Mouse (Mus musculus): ENCODE results near the gene Hfm1. TPM values are rescaled to one million over a fixed set of nuclear protein-coding genes. Genes with fewer than 3 reads are reported as not detected.

Gene Hfm1
- total RNA-seq (2012; rRNA removed) = 0.58 and 1.2 TPM in 2 replicates

DNA sequence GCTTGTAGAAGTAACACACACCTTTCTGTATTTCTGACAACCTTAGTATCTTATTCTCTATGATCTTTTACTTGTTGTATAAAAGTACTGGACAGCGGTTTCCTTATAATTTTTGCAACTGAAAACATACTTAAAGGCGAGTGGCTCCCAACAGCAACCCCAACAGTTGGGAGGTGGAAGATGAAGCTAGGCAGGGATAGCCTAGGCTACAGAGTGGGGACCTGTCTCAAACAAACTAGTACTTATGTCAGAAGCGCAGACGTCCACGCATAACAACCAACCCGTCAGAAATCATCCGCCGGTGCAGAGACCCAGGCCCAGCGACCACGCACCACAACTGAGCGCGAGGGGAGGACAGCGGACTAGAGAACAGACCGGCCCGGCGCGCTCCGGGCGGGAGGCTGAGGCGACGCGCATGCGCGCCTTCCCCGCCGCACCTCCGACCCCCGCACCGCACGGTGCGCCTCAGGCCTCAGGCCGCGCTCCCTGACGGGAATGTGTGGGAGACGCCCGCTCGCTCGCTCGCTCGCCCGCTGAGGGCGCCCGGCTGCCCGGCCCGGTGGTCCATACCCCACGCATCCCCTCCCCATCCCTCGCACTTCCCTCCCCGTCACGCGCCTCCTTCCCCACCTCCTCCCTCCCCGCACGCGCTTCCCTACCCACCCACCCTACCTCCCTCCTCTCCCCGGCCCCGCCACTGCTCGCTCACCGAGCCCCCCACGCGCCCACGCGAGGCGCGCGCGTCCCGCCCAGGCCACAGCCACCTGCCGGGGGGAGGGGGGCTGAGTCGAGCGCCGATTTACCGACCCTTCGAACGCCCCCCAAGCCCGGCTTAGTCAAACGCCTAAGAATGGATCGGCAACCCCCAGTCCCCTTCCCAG lies at the start of gene Hfm1:
Hfm1 (minus strand) TSS at position 834 of the 881 bp plus-strand sequence.
- in situ Hi-C loops (cut with MboI; ENCODE audit: low sequenced_read_pairs in 2 of 2, unreplicated experiment in 2 of 2) = no loop called here
- no peaks in the 10 kb centered on the region for H3K36me3 ChIP-seq (ENCODE audit: control insufficient read depth, insufficient read depth, low read length, poor library complexity, severe bottlenecking)
- TF ChIP-seq ZNF384 (IDR thresholded peaks at IDR 0.05; ENCODE audit: low read depth, low read length) (no peak), CHD2 (IDR thresholded peaks at IDR 0.05; ENCODE audit: low read depth, low read length) (no peak), HCFC1 (IDR thresholded peaks at IDR 0.05; ENCODE audit: borderline replicate concordance, insufficient read depth, low read length) (peak; percentile 31; the same call in 1 of the 2 replicates), ZC3H11A (IDR thresholded peaks at IDR 0.05; ENCODE audit: borderline replicate concordance, low read depth, low read length) (no peak), MAFK (IDR thresholded peaks at IDR 0.05; ENCODE audit: insufficient read depth, low read depth, low read length) (no peak)
- peak; percentile 41 for DNase-seq (ENCODE audit: low read depth, low spot score)
- H3K4me3 ChIP-seq (ENCODE audit: insufficient read depth in 1 of 2, low read depth in 1 of 2, low read length in 2 of 2, poor library complexity in 1 of 2, severe bottlenecking in 1 of 2) = peak within 1 kb of the TSS; percentile 80 to 92
- H3K4me1 ChIP-seq (ENCODE audit: control insufficient read depth in 2 of 2, insufficient read depth in 2 of 2, low read length in 2 of 2, poor library complexity in 1 of 2) = no peaks in the 10 kb centered on the region
- H3K9me3 ChIP-seq (ENCODE audit: control insufficient read depth, insufficient read depth, low read depth, low read length) = no peaks in the 10 kb centered on the region
- peak within 1 kb of the TSS; percentile 77 for H3K9ac ChIP-seq (ENCODE audit: insufficient read depth, low read depth, low read length, poor library complexity, severe bottlenecking)
- no peak within 1 kb of the TSS for H3K27ac ChIP-seq (ENCODE audit: insufficient read depth, low read depth, low read length, poor library complexity, severe bottlenecking)

- H3K4me3 ChIP-seq (ENCODE audit: insufficient read depth in 1 of 2, low read depth in 1 of 2, low read length in 2 of 2, poor library complexity in 1 of 2, severe bottlenecking in 1 of 2) = no peak overlapping the region
- no peak for TF ChIP-seq HCFC1 (IDR thresholded peaks at IDR 0.05; ENCODE audit: borderline replicate concordance, insufficient read depth, low read length)
- no peak for TF ChIP-seq ZC3H11A (IDR thresholded peaks at IDR 0.05; ENCODE audit: borderline replicate concordance, low read depth, low read length)
- no peak for TF ChIP-seq ZNF384 (IDR thresholded peaks at IDR 0.05; ENCODE audit: low read depth, low read length)
- TF ChIP-seq CHD2 (IDR thresholded peaks at IDR 0.05; ENCODE audit: low read depth, low read length) = no peak
- no peak for TF ChIP-seq MAFK (IDR thresholded peaks at IDR 0.05; ENCODE audit: insufficient read depth, low read depth, low read length)
- in situ Hi-C loops (cut with MboI; ENCODE audit: low sequenced_read_pairs in 2 of 2, unreplicated experiment in 2 of 2) = no loop called here
- H3K9me3 ChIP-seq (ENCODE audit: control insufficient read depth, insufficient read depth, low read depth, low read length) = no peaks in the 10 kb centered on the region
- peaks cover 41% of the 10 kb centered on the region for H3K36me3 ChIP-seq (ENCODE audit: control insufficient read depth, insufficient read depth, low read length, poor library complexity, severe bottlenecking)
- DNase-seq (ENCODE audit: low read depth, low spot score) = no peak
- H3K27ac ChIP-seq (ENCODE audit: insufficient read depth, low read depth, low read length, poor library complexity, severe bottlenecking) = no peak overlapping the region
- no peaks in the 10 kb centered on the region for H3K4me1 ChIP-seq (ENCODE audit: control insufficient read depth in 2 of 2, insufficient read depth in 2 of 2, low read length in 2 of 2, poor library complexity in 1 of 2)
- no peak overlapping the region for H3K9ac ChIP-seq (ENCODE audit: insufficient read depth, low read depth, low read length, poor library complexity, severe bottlenecking)
Observed at GRCm38 (mm10) chr5:106973883-106974282, 47.8 kb upstream of the Hfm1 start.

DNA sequence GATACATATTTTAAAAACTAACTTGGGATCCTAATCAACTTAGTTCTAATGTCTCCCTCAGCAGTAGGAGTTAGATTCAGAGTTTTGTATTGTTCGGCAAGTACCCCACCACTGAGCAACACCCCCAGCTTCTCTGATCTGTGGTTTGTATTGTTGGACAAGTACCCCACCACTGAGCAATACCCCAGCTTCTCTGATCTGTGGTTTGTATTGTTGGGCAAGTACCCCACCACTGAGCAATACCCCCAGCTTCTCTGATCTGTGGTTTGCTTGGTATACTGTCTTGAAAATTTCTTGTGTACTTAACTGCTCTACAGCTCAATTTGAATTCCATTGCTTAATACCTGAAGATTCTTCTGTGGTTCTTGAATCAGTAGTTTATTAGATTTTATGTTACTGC lies 41.5 kb upstream of the Hfm1 start:
- no peak overlapping the region for H3K9ac ChIP-seq (ENCODE audit: insufficient read depth, low read depth, low read length, poor library complexity, severe bottlenecking)
- DNase-seq (ENCODE audit: low read depth, low spot score) = no peak
- no peak for TF ChIP-seq ZNF384 (IDR thresholded peaks at IDR 0.05; ENCODE audit: low read depth, low read length)
- H3K36me3 ChIP-seq (ENCODE audit: control insufficient read depth, insufficient read depth, low read length, poor library complexity, severe bottlenecking) = peaks cover 14% of the 10 kb centered on the region
- no peak overlapping the region for H3K4me3 ChIP-seq (ENCODE audit: insufficient read depth in 1 of 2, low read depth in 1 of 2, low read length in 2 of 2, poor library complexity in 1 of 2, severe bottlenecking in 1 of 2)
- H3K9me3 ChIP-seq (ENCODE audit: control insufficient read depth, insufficient read depth, low read depth, low read length) = no peaks in the 10 kb centered on the region
- no peak overlapping the region for H3K27ac ChIP-seq (ENCODE audit: insufficient read depth, low read depth, low read length, poor library complexity, severe bottlenecking)
- in situ Hi-C loops (cut with MboI; ENCODE audit: low sequenced_read_pairs in 2 of 2, unreplicated experiment in 2 of 2) = no loop called here
- H3K4me1 ChIP-seq (ENCODE audit: control insufficient read depth in 2 of 2, insufficient read depth in 2 of 2, low read length in 2 of 2, poor library complexity in 1 of 2) = peaks cover 0 to 2% of the 10 kb centered on the region in 2 experiments; a peak in 1 of 4 replicates

DNA sequence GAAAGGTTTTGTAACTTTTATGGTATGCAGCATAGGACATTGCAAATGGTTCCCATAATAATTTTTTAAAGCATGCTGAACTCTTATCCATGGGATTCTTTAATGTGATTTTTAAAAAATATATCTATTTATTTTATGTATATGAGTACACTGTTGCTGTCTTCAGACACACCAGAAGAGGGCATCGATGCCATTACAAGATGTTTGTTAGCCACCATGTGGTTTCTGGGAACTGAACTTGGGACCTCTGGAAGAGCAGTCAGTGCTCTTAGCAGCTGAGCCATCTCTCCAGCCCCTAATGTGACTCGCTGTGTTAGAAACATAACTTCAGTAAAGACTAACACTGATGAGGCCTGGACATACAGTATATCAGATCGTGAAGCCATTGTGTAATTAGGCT lies 40.3 kb upstream of the Hfm1 start:
- in situ Hi-C loops (cut with MboI; ENCODE audit: low sequenced_read_pairs in 2 of 2, unreplicated experiment in 2 of 2) = no loop called here
- peaks cover 0 to 2% of the 10 kb centered on the region in 2 experiments; a peak in 1 of 4 replicates for H3K4me1 ChIP-seq (ENCODE audit: control insufficient read depth in 2 of 2, insufficient read depth in 2 of 2, low read length in 2 of 2, poor library complexity in 1 of 2)
- no peaks in the 10 kb centered on the region for H3K9me3 ChIP-seq (ENCODE audit: control insufficient read depth, insufficient read depth, low read depth, low read length)
- peaks cover 12% of the 10 kb centered on the region for H3K36me3 ChIP-seq (ENCODE audit: control insufficient read depth, insufficient read depth, low read length, poor library complexity, severe bottlenecking)
- DNase-seq (ENCODE audit: low read depth, low spot score) = no peak
- no peak overlapping the region for H3K27ac ChIP-seq (ENCODE audit: insufficient read depth, low read depth, low read length, poor library complexity, severe bottlenecking)
- no peak for TF ChIP-seq CHD2 (IDR thresholded peaks at IDR 0.05; ENCODE audit: low read depth, low read length)
- TF ChIP-seq HCFC1 (IDR thresholded peaks at IDR 0.05; ENCODE audit: borderline replicate concordance, insufficient read depth, low read length) = no peak
- no peak for TF ChIP-seq ZC3H11A (IDR thresholded peaks at IDR 0.05; ENCODE audit: borderline replicate concordance, low read depth, low read length)
- TF ChIP-seq ZNF384 (IDR thresholded peaks at IDR 0.05; ENCODE audit: low read depth, low read length) = no peak
- TF ChIP-seq MAFK (IDR thresholded peaks at IDR 0.05; ENCODE audit: insufficient read depth, low read depth, low read length) = no peak
- no peak overlapping the region for H3K4me3 ChIP-seq (ENCODE audit: insufficient read depth in 1 of 2, low read depth in 1 of 2, low read length in 2 of 2, poor library complexity in 1 of 2, severe bottlenecking in 1 of 2)
- no peak overlapping the region for H3K9ac ChIP-seq (ENCODE audit: insufficient read depth, low read depth, low read length, poor library complexity, severe bottlenecking)

Measured in ES-E14 (cell line).